Mouse (Mus musculus) erythroblast, embryonic 14.5 days (primary cell): ENCODE measurements around the gene Ikzf4.

ENCODE experiments used
- GATA1 ChIP-seq: IDR thresholded peaks from 2 replicates; pipeline ENCODE4 v1.6.1; 2012; ENCODE audit warnings: low read length, inconsistent platforms, mixed read lengths
- TAL1 ChIP-seq: IDR thresholded peaks from 3 replicates; pipeline ENCODE4 v1.6.1; 2012; ENCODE audit warnings: low read length, inconsistent platforms, mixed read lengths

- TF ChIP-seq GATA1 (no peak), TAL1 (no peak)
Measured at GRCm38 (mm10) chr10:128586546-128586945, 59.2 kb downstream of the Ikzf4 start.
